Mouse (Mus musculus): ENCODE data around the gene Pcbp3.

- TF ChIP-seq POLR2A (IDR thresholded peaks at IDR 0.05; ENCODE audit: extremely low read depth, insufficient read depth, low read length) (no peak), CTCF (IDR thresholded peaks at IDR 0.05; ENCODE audit: low read depth, low read length) (no peak)
Measured at GRCm38 (mm10) chr10:76898428-76898827, 63.3 kb downstream of the Pcbp3 start.
